Mouse (Mus musculus) kidney, adult 18-20 months (tissue): ENCODE results near the gene Ppp1r1a.
A peak's percentile ranks its signal among the peaks of the same experiment; 100 is the strongest.

Experiments used
- DNase-seq: peaks from one replicate; pipeline ENCODE4 v3.0.0; 2021

Gene Ppp1r1a

GRCm38 (mm10) chr15:103537822-103538213 lies at the start of gene Ppp1r1a:
Gene Ppp1r1a, minus strand, starts transcription at chr15:103538003.
- peak; percentile 58 for DNase-seq

DNA sequence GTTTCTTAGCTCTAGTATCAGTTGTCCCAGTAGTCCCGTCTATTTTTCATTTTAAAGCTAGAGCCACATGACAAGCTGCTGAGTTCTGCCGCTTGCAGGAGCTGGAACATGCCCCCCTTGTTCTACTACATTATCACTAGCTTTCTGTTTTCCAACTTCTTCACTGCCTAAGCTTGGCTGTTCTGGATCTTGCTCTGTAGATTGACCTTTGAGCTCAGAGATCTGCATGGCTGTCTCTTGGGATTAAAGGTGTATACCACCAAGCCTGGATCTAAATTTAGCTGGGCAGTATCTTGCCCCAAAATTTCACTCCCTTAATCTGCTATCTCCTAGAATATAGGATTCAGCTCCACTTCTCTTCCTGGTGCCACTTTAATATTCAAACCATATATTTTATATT lies 48.1 kb upstream of the Ppp1r1a start:
- DNase-seq = no peak

GRCm38 (mm10) chr15:103564981-103565380 lies 27.2 kb upstream of the Ppp1r1a start, which contains the start of gene Glycam1:
Gene Glycam1, minus strand, starts transcription at chr15:103565081.
- no peak for DNase-seq

- no peak for DNase-seq
These were observed 14.4 kb upstream of the Ppp1r1a start for GRCm38 (mm10) chr15:103552096-103552690.

GRCm38 (mm10) chr15:103551053-103551452 lies 13.2 kb upstream of the Ppp1r1a start:
- DNase-seq = no peak

GRCm38 (mm10) chr15:103549475-103549874 lies 11.7 kb upstream of the Ppp1r1a start:
- DNase-seq = no peak

DNA sequence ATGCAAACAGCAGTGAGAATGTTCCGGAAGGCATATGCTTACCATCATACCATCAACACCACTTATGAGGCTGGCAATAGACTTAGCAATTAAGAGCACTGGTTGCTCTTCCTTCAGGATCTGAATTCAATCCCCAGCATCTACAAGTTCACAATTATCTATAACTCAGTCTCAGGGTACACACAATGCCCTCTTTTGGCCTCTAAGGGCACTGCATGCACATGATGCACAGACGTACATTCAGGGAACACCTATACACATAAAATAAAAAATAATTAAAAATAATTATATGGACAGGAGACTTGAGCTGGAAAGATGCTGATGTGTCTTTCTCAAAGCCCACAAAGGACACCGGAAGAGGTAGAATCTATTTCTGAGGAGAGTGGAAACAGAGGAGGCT lies 10.2 kb upstream of the Ppp1r1a start:
- DNase-seq = peak; percentile 2

GRCm38 (mm10) chr15:103542526-103542925 lies 4.7 kb upstream of the Ppp1r1a start:
- peak; percentile 51 for DNase-seq

GRCm38 (mm10) chr15:103540646-103541045 lies 2.8 kb upstream of the Ppp1r1a start:
- DNase-seq = no peak

GRCm38 (mm10) chr15:103539259-103539658 lies 1.5 kb upstream of the Ppp1r1a start:
- DNase-seq = no peak

DNA sequence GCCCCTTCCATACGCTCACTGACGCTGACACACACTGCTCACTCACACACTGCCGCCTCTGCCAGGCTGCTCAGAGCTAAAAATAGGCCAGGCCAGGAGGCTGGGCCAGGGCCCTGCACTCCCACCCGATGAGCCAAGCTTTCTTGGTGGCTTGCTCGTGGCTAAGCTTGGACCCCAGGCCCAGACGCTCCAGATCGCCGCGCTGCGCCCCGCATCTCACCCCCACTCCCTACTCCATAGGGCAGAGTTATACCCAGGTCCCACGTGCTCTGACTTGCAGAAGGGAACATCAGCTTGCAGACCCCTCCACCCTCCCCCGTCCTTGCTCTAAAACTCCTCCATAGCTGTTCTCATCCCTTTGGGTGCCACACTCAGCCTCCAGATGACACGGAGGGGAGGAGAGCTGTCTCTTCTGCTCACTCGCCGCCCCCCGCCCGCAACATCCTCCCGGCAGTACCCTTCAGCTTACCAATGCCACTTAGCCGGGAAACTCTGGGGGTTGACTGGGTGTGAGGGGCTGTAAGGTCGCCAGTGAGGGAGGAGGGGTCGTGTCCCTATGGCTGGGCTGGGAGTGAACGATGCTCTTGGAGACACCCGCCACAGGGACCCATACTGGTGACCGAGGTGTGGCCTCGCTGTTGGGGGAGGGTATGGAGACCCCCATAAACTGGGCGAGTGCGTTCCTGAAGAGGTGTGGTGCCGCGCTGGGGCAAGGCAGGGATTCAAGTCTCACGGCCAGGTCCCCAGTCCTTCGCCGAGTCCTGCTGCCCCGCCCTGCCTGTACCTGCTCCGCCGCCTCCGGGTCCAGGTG lies 587 bp downstream of the Ppp1r1a start:
- no peak for DNase-seq

GRCm38 (mm10) chr15:103536456-103536855 lies 1.3 kb downstream of the Ppp1r1a start:
- no peak for DNase-seq

- no peak for DNase-seq
These were observed 2.0 kb downstream of the Ppp1r1a start for GRCm38 (mm10) chr15:103535786-103536185.

- DNase-seq = no peak
These were observed 2.8 kb downstream of the Ppp1r1a start for GRCm38 (mm10) chr15:103535030-103535429.

- DNase-seq = no peak
These were observed 3.7 kb downstream of the Ppp1r1a start for GRCm38 (mm10) chr15:103534054-103534620.

DNA sequence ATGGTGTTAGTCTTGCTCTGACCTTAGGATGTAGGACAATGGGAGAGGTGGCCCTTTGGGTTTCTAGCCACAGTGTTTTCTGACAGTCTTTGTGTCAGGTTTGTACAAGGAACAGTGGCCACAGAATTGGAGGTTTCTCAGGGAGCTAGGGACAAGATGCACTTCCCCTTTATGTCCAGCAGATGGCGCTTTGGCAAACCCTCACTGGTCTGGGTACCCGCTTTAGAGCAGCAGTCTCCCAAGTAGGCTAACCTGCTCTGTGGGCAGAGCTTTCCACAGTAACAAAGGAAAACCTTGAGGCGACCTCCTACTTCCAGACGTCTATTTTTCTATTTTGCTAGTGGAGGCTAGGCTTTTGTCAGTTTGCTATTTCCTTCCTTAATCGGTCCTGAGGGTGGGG lies 7.4 kb downstream of the Ppp1r1a start:
- peak; percentile 57 for DNase-seq

DNA sequence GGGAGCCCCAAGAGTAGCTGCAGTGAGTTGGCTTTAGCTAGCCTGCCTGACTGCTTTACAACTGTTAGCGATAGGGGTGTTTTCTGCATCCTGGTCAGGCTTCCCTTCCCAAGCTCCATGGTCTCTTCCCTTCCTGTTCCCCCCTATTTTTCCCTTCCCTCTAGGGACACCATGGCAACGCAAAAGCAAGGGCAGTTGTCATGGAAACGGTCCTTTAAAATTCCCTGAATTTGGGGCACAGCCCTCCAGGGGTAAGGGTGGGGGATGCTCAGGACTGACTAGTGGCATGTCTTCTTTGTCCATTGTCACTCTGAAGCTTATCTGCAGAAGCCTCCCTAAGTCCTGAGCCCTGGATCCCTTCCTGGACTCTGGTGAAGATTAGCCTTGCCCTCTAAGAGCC lies 14.6 kb downstream of the Ppp1r1a start:
- DNase-seq = no peak

DNA sequence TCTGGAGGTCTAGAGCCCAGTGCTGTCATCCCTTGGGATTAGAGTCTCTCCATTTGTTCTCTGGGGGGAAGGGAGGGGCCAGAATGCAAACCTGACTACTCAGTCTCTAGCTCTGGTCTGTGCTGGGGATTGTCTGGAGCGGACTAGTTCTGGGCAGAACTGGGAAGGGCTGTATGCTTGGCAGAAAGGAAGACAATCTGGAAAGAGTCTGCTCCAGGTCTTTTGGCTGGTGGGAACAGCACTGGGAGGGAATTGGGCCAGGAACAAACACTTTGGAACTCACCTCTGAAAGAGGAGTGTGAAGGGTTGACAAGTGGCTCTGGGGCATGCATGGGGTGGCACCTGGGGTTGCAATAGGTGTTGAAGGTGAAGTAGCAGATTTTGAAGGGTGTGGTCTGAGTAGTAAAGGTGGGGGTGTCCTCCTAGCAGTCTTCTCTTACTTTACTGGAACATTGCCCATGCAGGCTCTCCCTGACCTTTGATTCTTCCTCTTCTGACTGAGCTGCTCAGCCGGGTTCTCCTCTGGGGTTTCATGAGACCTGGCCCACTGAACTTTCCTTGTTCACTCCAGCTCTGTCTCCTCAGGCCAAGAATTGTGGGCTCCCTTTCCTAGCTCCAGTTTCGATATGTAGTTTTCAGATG lies 15.2 kb downstream of the Ppp1r1a start:
- peak; percentile 32 for DNase-seq

- no peak for DNase-seq
These were observed 18.1 kb downstream of the Ppp1r1a start for GRCm38 (mm10) chr15:103519386-103520378.

- no peak for DNase-seq
These were observed 19.0 kb downstream of the Ppp1r1a start for GRCm38 (mm10) chr15:103518600-103519385.

GRCm38 (mm10) chr15:103514914-103515313 lies 22.9 kb downstream of the Ppp1r1a start:
- no peak for DNase-seq
